Comparison of ENCODE assay signal across 31 mouse cellular contexts in the genomic region with DNA sequence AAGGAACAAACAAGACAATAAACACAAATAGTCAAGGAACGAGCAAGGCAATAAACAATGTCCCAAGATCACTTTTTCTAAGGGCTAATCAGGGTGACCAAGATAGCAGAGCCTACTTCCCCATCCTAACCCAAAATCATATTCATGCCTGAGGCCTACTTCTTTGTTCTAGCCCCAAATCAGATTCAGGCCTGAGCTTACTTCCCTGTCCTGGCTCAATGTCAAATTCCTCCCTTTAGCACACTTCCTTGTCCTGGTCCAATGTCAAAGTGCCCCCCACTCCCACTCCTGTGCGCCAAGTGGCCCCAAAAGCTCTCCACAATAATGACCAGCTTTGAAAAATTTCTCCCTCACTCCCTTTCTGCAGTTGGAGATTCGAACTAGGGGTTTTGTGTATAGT. TPM values are rescaled to one million over a fixed set of nuclear protein-coding genes. Genes with fewer than 3 reads are reported as not detected.
A peak's percentile ranks its signal among the peaks of the same experiment; 100 is the strongest.
DNase-seq lines count a peak whose midpoint lies in the region; TF ChIP-seq lines count a peak whose summit lies in the region.
"Had no signal": no experiment of that assay in that cellular context is flagged by ENCODE, and none has a peak within 500 bp of the region (broad histone marks: within the 10 kb centered on the region; RNA-seq: fewer than 3 reads in every experiment).

No protein-coding gene starts in this region.

- H3K4me3 ChIP-seq in kidney, adult 2 months (ENCODE audit: insufficient read depth, low read depth, low read length) = no peak overlapping the region
- H3K4me3 ChIP-seq in ES-Bruce4 (ENCODE audit: low read depth, low read length) (no peak overlapping the region), ES-E14 (ENCODE audit: insufficient read depth in 1 of 2, low read depth in 1 of 2, low read length in 2 of 2, poor library complexity in 1 of 2, severe bottlenecking in 1 of 2) (no peak overlapping the region)
- H3K4me3 ChIP-seq: forebrain, embryonic 10.5 days; forebrain, embryonic 13.5 days; gastrocnemius, adult 2 months; heart, adult 2 months; heart, embryonic 12.5 days; heart, embryonic 15.5 days; hindbrain, embryonic 10.5 days had no signal

- no peak for TF ChIP-seq EP300 in ES-Bruce4 (IDR thresholded peaks at IDR 0.05; ENCODE audit: insufficient read depth, low read depth, low read length)

- H3K27ac ChIP-seq in kidney, adult 2 months (ENCODE audit: insufficient read depth, low read depth, low read length) = no peak overlapping the region
- H3K27ac ChIP-seq in ES-Bruce4 (ENCODE audit: insufficient read depth, low read length) (peak overlapping the region; percentile 77), ES-E14 (ENCODE audit: insufficient read depth, low read depth, low read length, poor library complexity, severe bottlenecking) (peak overlapping the region; percentile 76; the same call in 1 of the 2 replicates)
- H3K27ac ChIP-seq: forebrain, embryonic 10.5 days; forebrain, embryonic 13.5 days; gastrocnemius, adult 2 months; heart, adult 2 months; heart, embryonic 15.5 days; hindbrain, embryonic 10.5 days; hindbrain, embryonic 14.5 days; hindbrain, postnatal 0 days had no signal

- H3K36me3 ChIP-seq in kidney, adult 2 months (ENCODE audit: control insufficient read depth, insufficient read depth, low read length) = no peaks in the 10 kb centered on the region
- H3K36me3 ChIP-seq in ES-Bruce4 (ENCODE audit: control insufficient read depth, insufficient read depth, low read length, poor library complexity, severe bottlenecking) (no peaks in the 10 kb centered on the region), ES-E14 (ENCODE audit: control insufficient read depth, insufficient read depth, low read length, poor library complexity, severe bottlenecking) (peaks cover 2% of the 10 kb centered on the region)
- H3K36me3 ChIP-seq: heart, embryonic 12.5 days had no signal

- peaks cover 6% of the 10 kb centered on the region; the same call in 1 of the 2 replicates for H3K4me1 ChIP-seq in kidney, adult 2 months (ENCODE audit: control insufficient read depth, insufficient read depth, low read length)
- H3K4me1 ChIP-seq in ES-Bruce4 (ENCODE audit: control insufficient read depth, insufficient read depth, low read length) = no peaks in the 10 kb centered on the region
- peaks cover 11 to 12% of the 10 kb centered on the region in 2 experiments for H3K4me1 ChIP-seq in ES-E14 (ENCODE audit: control insufficient read depth in 2 of 2, insufficient read depth in 2 of 2, low read length in 2 of 2, poor library complexity in 1 of 2)

- no peak for TF ChIP-seq POLR2A in kidney, adult 2 months (IDR thresholded peaks at IDR 0.05; ENCODE audit: low read depth, low read length)
- no peak for TF ChIP-seq POLR2A in ES-Bruce4 (IDR thresholded peaks at IDR 0.05; ENCODE audit: insufficient read depth, low read length)

- DNase-seq in kidney, adult 2 months = peak; percentile 20
- no peak for DNase-seq in kidney, adult 18-20 months
- DNase-seq in ES-E14 (ENCODE audit: low read depth, low spot score) = no peak
- DNase-seq in ZHBTc4 (ENCODE audit: low read depth, low spot score) = peak; percentile 34
- DNase-seq in cerebellum, adult 8-10 months = no peak
- DNase-seq in layer of hippocampus, adult 11-12 months (ENCODE audit: low spot score) = no peak
- DNase-seq: adrenal gland, postnatal 10 days; adrenal gland, postnatal 36 days; B cell, adult 2 months; cerebellum, adult 11 months; cerebellum, adult 2 months; cerebellum, postnatal 10 days; cerebellum, postnatal 36 days; gastrocnemius, adult 2 months; gastrocnemius, postnatal 14 days; heart, adult 2 months; heart, postnatal 10 days; heart, postnatal 36 days had no signal

- WGBS in kidney, adult 2 months = 70% methylated on average over 3 of the region's 3 CpGs

- H3K9me3 ChIP-seq in ES-Bruce4 (replicated peaks; ENCODE audit: control insufficient read depth, insufficient read depth, low read length, poor library complexity, severe bottlenecking) (no peaks in the 10 kb centered on the region), ES-E14 (ENCODE audit: control insufficient read depth, insufficient read depth, low read depth, low read length) (no peaks in the 10 kb centered on the region)
- H3K9me3 ChIP-seq: forebrain, embryonic 10.5 days; forebrain, embryonic 13.5 days; G1E; heart, embryonic 12.5 days; heart, embryonic 15.5 days; hindbrain, embryonic 10.5 days had no signal

- in situ Hi-C loops in ES-E14 (cut with MboI; ENCODE audit: low sequenced_read_pairs in 2 of 2, unreplicated experiment in 2 of 2) = no loop called here

- TF ChIP-seq CTCF in kidney, adult 2 months (conservative IDR thresholded peaks at IDR 0.05; ENCODE audit: insufficient read depth, insufficient read length, low read depth, low read length) = no peak
- no peak for TF ChIP-seq CTCF in ES-Bruce4 (IDR thresholded peaks at IDR 0.05; ENCODE audit: low read depth, low read length)

- H3K27me3 ChIP-seq in kidney, adult 2 months (replicated peaks; ENCODE audit: control insufficient read depth, insufficient read depth, low read length) = no peaks in the 10 kb centered on the region
- H3K27me3 ChIP-seq in ES-Bruce4 (ENCODE audit: control insufficient read depth, insufficient read depth, low read length, poor library complexity, severe bottlenecking) = no peaks in the 10 kb centered on the region
- H3K27me3 ChIP-seq: CH12.LX; forebrain, embryonic 13.5 days; heart, embryonic 12.5 days; heart, embryonic 15.5 days had no signal

- H3K9ac ChIP-seq in ES-Bruce4 (ENCODE audit: low read depth, poor library complexity, severe bottlenecking) (no peak overlapping the region), ES-E14 (ENCODE audit: insufficient read depth, low read depth, low read length, poor library complexity, severe bottlenecking) (no peak overlapping the region)
- H3K9ac ChIP-seq: forebrain, embryonic 13.5 days; heart, embryonic 12.5 days; heart, embryonic 15.5 days; hindbrain, embryonic 14.5 days had no signal

TF ChIP-seq in ES-E14, 5 proteins besides CTCF, POLR2A, EP300 and RAD21:
- no peak for TF ChIP-seq HCFC1 (IDR thresholded peaks at IDR 0.05; ENCODE audit: borderline replicate concordance, insufficient read depth, low read length)

RNA-seq across cellular contexts. Expression of gene Gabarapl2, which starts 3.3 kb away (rescaled TPM):
- polyA plus RNA-seq in kidney, adult 2 months (2012; rRNA removed) = 53.3 and 74.1 TPM in 2 replicates
- 64.2 and 66.4 TPM in 2 replicates for polyA plus RNA-seq in ES-Bruce4 (2011; ENCODE audit: insufficient read depth, insufficient read length, low read depth, missing spikeins)
- total RNA-seq in ES-E14 (2012; rRNA removed) = 112 and 255 TPM in 2 replicates

RNA-seq across cellular contexts. Expression of gene Tmem231, which starts 3.5 kb away (rescaled TPM):
- 11.2 and 13.6 TPM in 2 replicates for polyA plus RNA-seq in kidney, adult 2 months (2012; rRNA removed)
- polyA plus RNA-seq in ES-Bruce4 (2011; ENCODE audit: insufficient read depth, insufficient read length, low read depth, missing spikeins) = 16.8 and 18.2 TPM in 2 replicates
- total RNA-seq in ES-E14 (2012; rRNA removed) = 30.3 and 38.5 TPM in 2 replicates

RNA-seq across cellular contexts. Expression of gene Chst5, which starts 26.9 kb away (rescaled TPM):
- 0.06 TPM in 1 of 2 replicates, not detected in the other for polyA plus RNA-seq in kidney, adult 2 months (2012; rRNA removed)
- polyA plus RNA-seq in ES-Bruce4 (2011; ENCODE audit: insufficient read depth, insufficient read length, low read depth, missing spikeins) = 0.81 and 1.5 TPM in 2 replicates
- total RNA-seq in ES-E14 (2012; rRNA removed) = 4.0 and 4.4 TPM in 2 replicates
- total RNA-seq: adrenal gland, adult 18-20 months; adrenal gland, postnatal 36 days; CH12.LX; heart, adult 2 months; heart, postnatal 10 days; heart, postnatal 36 days had no signal
- polyA plus RNA-seq: G1E; gonadal fat pad, adult 2 months; heart, adult 2 months; inflammation-experienced regulatory T-cells, adult 6 months had no signal

RNA-seq across cellular contexts. Expression of gene Adat1, which starts 54.9 kb away (rescaled TPM):
- 2.9 and 3.3 TPM in 2 replicates for polyA plus RNA-seq in kidney, adult 2 months (2012; rRNA removed)
- polyA plus RNA-seq in ES-Bruce4 (2011; ENCODE audit: insufficient read depth, insufficient read length, low read depth, missing spikeins) = 22.0 and 22.3 TPM in 2 replicates
- 11.0 and 14.6 TPM in 2 replicates for total RNA-seq in ES-E14 (2012; rRNA removed)

Comparison
In these comparisons a context has a peak if more than half of its experiments do, and no peak if none do; other contexts are left out.
1. DNase-seq: peak in kidney, adult 2 months (single experiment) and ZHBTc4 (single experiment); none in kidney, adult 18-20 months (single experiment), ES-E14 (single experiment), cerebellum, adult 8-10 months (single experiment) and layer of hippocampus, adult 11-12 months (single experiment).